Mouse (Mus musculus): ENCODE measurements around the gene Gm2663. TPM values are rescaled to one million over a fixed set of nuclear protein-coding genes. Genes with fewer than 3 reads are reported as not detected.
"Not testable (repeated sequence)": the region's sequence is repeated elsewhere in the genome, so short reads cannot be mapped to it uniquely, and the experiment has no call there.

Gene Gm2663
- not detected in 2 replicates for polyA plus RNA-seq (2014; fragmentation: Nextera tagmentation; extraction: Ambion mirVana)

GRCm38 (mm10) chr6:40999379-40999778 lies at the start of gene Gm2663:
Gene Gm2663 (minus strand): TSS chr6:40999479.
- not testable (repeated sequence) for H3K4me1 ChIP-seq (ENCODE audit: control insufficient read depth, insufficient read depth, low read length); H3K36me3 ChIP-seq (ENCODE audit: control insufficient read depth, insufficient read depth, low read length); ATAC-seq (ENCODE audit: insufficient number of reproducible peaks, low FRiP score, low TSS enrichment, low read depth); H3K4me2 ChIP-seq (ENCODE audit: low read depth, severe bottlenecking); DNase-seq (ENCODE audit: low spot score); H3K27ac ChIP-seq (replicated peaks; ENCODE audit: low read depth, low read length); H3K4me3 ChIP-seq (ENCODE audit: low read depth, low read length); H3K9ac ChIP-seq (ENCODE audit: low read length); H3K9me3 ChIP-seq (ENCODE audit: control insufficient read depth, low read length); H3K27me3 ChIP-seq (ENCODE audit: control insufficient read depth, insufficient read depth, low read length)

GRCm38 (mm10) chr6:41048602-41049001 lies 49.3 kb upstream of the Gm2663 start:
- DNase-seq (ENCODE audit: low spot score) (no peak), ATAC-seq (ENCODE audit: insufficient number of reproducible peaks, low FRiP score, low TSS enrichment, low read depth) (no peak)
- H3K36me3 ChIP-seq (ENCODE audit: control insufficient read depth, insufficient read depth, low read length) = no peaks in the 10 kb centered on the region
- no peak overlapping the region for H3K4me2 ChIP-seq (ENCODE audit: low read depth, severe bottlenecking)
- H3K4me3 ChIP-seq (ENCODE audit: low read depth, low read length) = no peak overlapping the region
- WGBS = 56% methylated on average over 1 of the region's 1 CpGs
- H3K4me1 ChIP-seq (ENCODE audit: control insufficient read depth, insufficient read depth, low read length) = no peaks in the 10 kb centered on the region
- H3K9me3 ChIP-seq (ENCODE audit: control insufficient read depth, low read length) = no peaks in the 10 kb centered on the region
- H3K27me3 ChIP-seq (ENCODE audit: control insufficient read depth, insufficient read depth, low read length) = no peaks in the 10 kb centered on the region
- no peak overlapping the region for H3K9ac ChIP-seq (ENCODE audit: low read length)
- no peak overlapping the region for H3K27ac ChIP-seq (replicated peaks; ENCODE audit: low read depth, low read length)

- 87% methylated on average over 1 of the region's 1 CpGs for WGBS
- ATAC-seq (ENCODE audit: insufficient number of reproducible peaks, low FRiP score, low TSS enrichment, low read depth) (no peak), DNase-seq (ENCODE audit: low spot score) (no peak)
- Histone ChIP-seq H3K4me2 (ENCODE audit: low read depth, severe bottlenecking) (no peak overlapping the region), H3K36me3 (ENCODE audit: control insufficient read depth, insufficient read depth, low read length) (no peaks in the 10 kb centered on the region), H3K9me3 (ENCODE audit: control insufficient read depth, low read length) (no peaks in the 10 kb centered on the region), H3K27me3 (ENCODE audit: control insufficient read depth, insufficient read depth, low read length) (no peaks in the 10 kb centered on the region), H3K4me1 (ENCODE audit: control insufficient read depth, insufficient read depth, low read length) (no peaks in the 10 kb centered on the region), H3K4me3 (ENCODE audit: low read depth, low read length) (no peak overlapping the region), H3K27ac (replicated peaks; ENCODE audit: low read depth, low read length) (no peak overlapping the region), H3K9ac (ENCODE audit: low read length) (no peak overlapping the region)
Measured at GRCm38 (mm10) chr6:41047961-41048360, 48.7 kb upstream of the Gm2663 start.

GRCm38 (mm10) chr6:41047202-41047601 lies 47.9 kb upstream of the Gm2663 start:
- Histone ChIP-seq H3K4me2 (ENCODE audit: low read depth, severe bottlenecking) (no peak overlapping the region), H3K4me3 (ENCODE audit: low read depth, low read length) (no peak overlapping the region), H3K27ac (replicated peaks; ENCODE audit: low read depth, low read length) (no peak overlapping the region), H3K9me3 (ENCODE audit: control insufficient read depth, low read length) (no peaks in the 10 kb centered on the region), H3K27me3 (ENCODE audit: control insufficient read depth, insufficient read depth, low read length) (no peaks in the 10 kb centered on the region), H3K36me3 (ENCODE audit: control insufficient read depth, insufficient read depth, low read length) (no peaks in the 10 kb centered on the region), H3K4me1 (ENCODE audit: control insufficient read depth, insufficient read depth, low read length) (no peaks in the 10 kb centered on the region), H3K9ac (ENCODE audit: low read length) (no peak overlapping the region)
- ATAC-seq (ENCODE audit: insufficient number of reproducible peaks, low FRiP score, low TSS enrichment, low read depth) (no peak), DNase-seq (ENCODE audit: low spot score) (no peak)
- 95% methylated on average over 1 of the region's 1 CpGs for WGBS

GRCm38 (mm10) chr6:41046553-41046952 lies 47.3 kb upstream of the Gm2663 start:
- Histone ChIP-seq H3K9me3 (ENCODE audit: control insufficient read depth, low read length) (no peaks in the 10 kb centered on the region), H3K27ac (replicated peaks; ENCODE audit: low read depth, low read length) (no peak overlapping the region), H3K4me3 (ENCODE audit: low read depth, low read length) (no peak overlapping the region), H3K9ac (ENCODE audit: low read length) (no peak overlapping the region), H3K36me3 (ENCODE audit: control insufficient read depth, insufficient read depth, low read length) (no peaks in the 10 kb centered on the region), H3K27me3 (ENCODE audit: control insufficient read depth, insufficient read depth, low read length) (no peaks in the 10 kb centered on the region), H3K4me1 (ENCODE audit: control insufficient read depth, insufficient read depth, low read length) (no peaks in the 10 kb centered on the region), H3K4me2 (ENCODE audit: low read depth, severe bottlenecking) (no peak overlapping the region)
- ATAC-seq (ENCODE audit: insufficient number of reproducible peaks, low FRiP score, low TSS enrichment, low read depth) (no peak), DNase-seq (ENCODE audit: low spot score) (no peak)
- 70% methylated on average over 2 of the region's 2 CpGs for WGBS

GRCm38 (mm10) chr6:41044753-41045152 lies 45.5 kb upstream of the Gm2663 start:
- Histone ChIP-seq H3K27ac (replicated peaks; ENCODE audit: low read depth, low read length) (no peak overlapping the region), H3K9me3 (ENCODE audit: control insufficient read depth, low read length) (no peaks in the 10 kb centered on the region), H3K4me1 (ENCODE audit: control insufficient read depth, insufficient read depth, low read length) (no peaks in the 10 kb centered on the region), H3K4me2 (ENCODE audit: low read depth, severe bottlenecking) (no peak overlapping the region), H3K36me3 (ENCODE audit: control insufficient read depth, insufficient read depth, low read length) (no peaks in the 10 kb centered on the region), H3K9ac (ENCODE audit: low read length) (no peak overlapping the region), H3K4me3 (ENCODE audit: low read depth, low read length) (no peak overlapping the region), H3K27me3 (ENCODE audit: control insufficient read depth, insufficient read depth, low read length) (no peaks in the 10 kb centered on the region)
- DNase-seq (ENCODE audit: low spot score) (no peak), ATAC-seq (ENCODE audit: insufficient number of reproducible peaks, low FRiP score, low TSS enrichment, low read depth) (no peak)
- WGBS = 84% methylated on average over 1 of the region's 1 CpGs

GRCm38 (mm10) chr6:41044314-41044713 lies 45.0 kb upstream of the Gm2663 start:
- ATAC-seq (ENCODE audit: insufficient number of reproducible peaks, low FRiP score, low TSS enrichment, low read depth) = no peak
- no peaks in the 10 kb centered on the region for H3K9me3 ChIP-seq (ENCODE audit: control insufficient read depth, low read length)
- 88% methylated on average over 1 of the region's 1 CpGs for WGBS

GRCm38 (mm10) chr6:41035409-41035808 lies 36.1 kb upstream of the Gm2663 start, which contains the start of gene 2210010C04Rik:
Gene 2210010C04Rik (minus strand): TSS chr6:41035509.
- DNase-seq (ENCODE audit: low spot score) (no peak), ATAC-seq (ENCODE audit: insufficient number of reproducible peaks, low FRiP score, low TSS enrichment, low read depth) (no peak)
- H3K9me3 ChIP-seq (ENCODE audit: control insufficient read depth, low read length) = no peaks in the 10 kb centered on the region
- H3K4me2 ChIP-seq (ENCODE audit: low read depth, severe bottlenecking) = no peak within 1 kb of the TSS
- H3K27me3 ChIP-seq (ENCODE audit: control insufficient read depth, insufficient read depth, low read length) = no peaks in the 10 kb centered on the region
- no peak within 1 kb of the TSS for H3K9ac ChIP-seq (ENCODE audit: low read length)
- no peak within 1 kb of the TSS for H3K4me3 ChIP-seq (ENCODE audit: low read depth, low read length)
- H3K4me1 ChIP-seq (ENCODE audit: control insufficient read depth, insufficient read depth, low read length) = no peaks in the 10 kb centered on the region
- H3K36me3 ChIP-seq (ENCODE audit: control insufficient read depth, insufficient read depth, low read length) = no peaks in the 10 kb centered on the region
- H3K27ac ChIP-seq (replicated peaks; ENCODE audit: low read depth, low read length) = no peak within 1 kb of the TSS

More at GRCm38 (mm10) chr6:41044314-41044713, 45.0 kb upstream of the Gm2663 start:
- Histone ChIP-seq H3K9ac (ENCODE audit: low read length) (no peak overlapping the region), H3K27me3 (ENCODE audit: control insufficient read depth, insufficient read depth, low read length) (no peaks in the 10 kb centered on the region), H3K27ac (replicated peaks; ENCODE audit: low read depth, low read length) (no peak overlapping the region), H3K36me3 (ENCODE audit: control insufficient read depth, insufficient read depth, low read length) (no peaks in the 10 kb centered on the region), H3K4me2 (ENCODE audit: low read depth, severe bottlenecking) (no peak overlapping the region), H3K4me3 (ENCODE audit: low read depth, low read length) (no peak overlapping the region), H3K4me1 (ENCODE audit: control insufficient read depth, insufficient read depth, low read length) (no peaks in the 10 kb centered on the region)
- DNase-seq (ENCODE audit: low spot score) = no peak

GRCm38 (mm10) chr6:41032802-41033201 lies 33.5 kb upstream of the Gm2663 start:
- 87% methylated on average over 6 of the region's 6 CpGs for WGBS
- H3K9me3 ChIP-seq (ENCODE audit: control insufficient read depth, low read length) = no peaks in the 10 kb centered on the region
- H3K27ac ChIP-seq (replicated peaks; ENCODE audit: low read depth, low read length) = no peak overlapping the region
- H3K4me2 ChIP-seq (ENCODE audit: low read depth, severe bottlenecking) = no peak overlapping the region
- ATAC-seq (ENCODE audit: insufficient number of reproducible peaks, low FRiP score, low TSS enrichment, low read depth) = no peak
- DNase-seq (ENCODE audit: low spot score) = no peak
- no peak overlapping the region for H3K4me3 ChIP-seq (ENCODE audit: low read depth, low read length)
- no peaks in the 10 kb centered on the region for H3K4me1 ChIP-seq (ENCODE audit: control insufficient read depth, insufficient read depth, low read length)
- no peaks in the 10 kb centered on the region for H3K27me3 ChIP-seq (ENCODE audit: control insufficient read depth, insufficient read depth, low read length)
- H3K36me3 ChIP-seq (ENCODE audit: control insufficient read depth, insufficient read depth, low read length) = no peaks in the 10 kb centered on the region
- no peak overlapping the region for H3K9ac ChIP-seq (ENCODE audit: low read length)

Measured in limb, embryonic 11.5 days (tissue).